Mouse (Mus musculus): ENCODE results near the gene Henmt1.

DNA sequence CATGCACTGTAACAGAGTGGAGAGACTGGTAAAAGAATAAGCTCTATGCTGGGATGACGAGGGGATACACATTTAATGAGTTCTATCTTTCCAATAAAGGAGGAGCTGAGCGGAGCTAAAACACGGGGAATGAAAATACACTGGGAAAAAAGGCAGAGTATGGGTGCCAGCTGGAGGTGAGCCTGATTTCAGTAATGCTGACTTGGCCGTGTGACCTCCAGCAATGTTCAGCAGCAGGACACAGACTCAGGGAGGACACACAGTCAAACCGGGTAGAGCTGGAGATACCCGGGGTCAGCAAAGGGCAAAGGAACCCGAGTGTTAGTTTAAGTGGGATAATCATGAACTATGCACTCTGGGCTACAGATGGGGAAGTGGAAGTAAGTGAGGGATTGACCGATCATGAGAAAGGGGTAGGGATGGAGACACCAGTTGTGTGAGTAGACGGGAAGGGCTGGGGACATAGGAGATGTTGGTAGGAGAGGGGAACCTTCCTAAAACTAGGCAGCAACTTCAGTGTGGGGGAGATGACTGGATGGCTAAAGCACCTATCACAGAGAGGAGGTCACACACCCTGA is 50.4 kb downstream of the Henmt1 start:
- TF ChIP-seq CTCF (IDR thresholded peaks at IDR 0.05; ENCODE audit: control insufficient read depth, insufficient read depth, insufficient read length) (no peak), MAX (IDR thresholded peaks at IDR 0.05) (no peak), USF1 (IDR thresholded peaks at IDR 0.05; ENCODE audit: low read depth) (no peak), MYOG (IDR thresholded peaks at IDR 0.05; ENCODE audit: control insufficient read depth, extremely low read depth, insufficient read length) (no peak), FOSL1 (IDR thresholded peaks at IDR 0.05; ENCODE audit: insufficient read depth, low read length, poor library complexity, severe bottlenecking) (no peak)

All from C2C12 (cell line).